Mouse (Mus musculus) lung, embryonic 15.5 days (tissue): ENCODE results near the gene Ddx11. TPM values are rescaled to one million over a fixed set of nuclear protein-coding genes. Genes with fewer than 3 reads are reported as not detected.
A peak's percentile ranks its signal among the peaks of the same experiment; 100 is the strongest.
"Not testable (repeated sequence)": the region's sequence is repeated elsewhere in the genome, so short reads cannot be mapped to it uniquely, and the experiment has no call there.

Experiments used
- ATAC-seq: fragments of 200-750 bp; cut with Nextera tagmentation; 2 replicates; pipeline ENCODE4 v1.8.0; 2017; ENCODE audit warnings: moderate number of reproducible peaks, borderline replicate concordance; ENCODE audit not compliant: low FRiP score, low TSS enrichment; ENCODE audit errors: extremely low read depth
- H3K27ac ChIP-seq: fragments of 300-500 bp; sonication (generic); 2 replicates; pipeline ENCODE4 v1.5.1; 2015; ENCODE audit warnings: moderate library complexity, mild to moderate bottlenecking, inconsistent platforms
- H3K27me3 ChIP-seq: fragments of 300-500 bp; sonication (generic); 2 replicates; pipeline ENCODE4 v1.6.1; 2015; ENCODE audit warnings: inconsistent platforms
- H3K36me3 ChIP-seq: fragments of 300-500 bp; sonication (generic); 2 replicates; pipeline ENCODE4 v1.6.1; 2015; ENCODE audit warnings: inconsistent platforms
- H3K4me1 ChIP-seq: fragments of 300-500 bp; sonication (generic); 2 replicates; pipeline ENCODE4 v1.6.1; 2015; ENCODE audit warnings: inconsistent platforms
- H3K4me2 ChIP-seq: fragments of 300-500 bp; sonication (generic); 2 replicates; pipeline ENCODE4 v1.6.1; 2015; ENCODE audit warnings: inconsistent platforms, mild to moderate bottlenecking, moderate library complexity
- H3K4me3 ChIP-seq: fragments of 300-500 bp; sonication (generic); 2 replicates; pipeline ENCODE4 v1.5.1; 2015; ENCODE audit warnings: mild to moderate bottlenecking, inconsistent platforms
- H3K9ac ChIP-seq: fragments of 300-500 bp; sonication (generic); 2 replicates; pipeline ENCODE4 v1.6.1; 2015; ENCODE audit warnings: inconsistent platforms
- H3K9me3 ChIP-seq: fragments of 300-500 bp; sonication (generic); 2 replicates; pipeline ENCODE4 v1.6.1; 2016; ENCODE audit warnings: inconsistent platforms
- WGBS: fragments of 180-500 bp; shearing (Covaris S2); methylation state at CpG from one replicate; pipeline ENCODE4 v1.1.7; 2015; 5-methylcytosine and 5-hydroxymethylcytosine counted together
- polyA plus RNA-seq: library from polyadenylated mRNA; unstranded; fragments of >200 nt; fragmentation: Nextera tagmentation; extraction: Ambion mirVana; gene quantifications from 2 replicates; pipeline ENCODE4 v1.2.1, GENCODE M21; 2015

Gene Ddx11
- polyA plus RNA-seq, 1 experiment from 2014 or later, result 28.7 TPM

- H3K27me3 ChIP-seq, result no peaks in the 10 kb centered on the region
- peak overlapping the region; percentile 96 for H3K27ac ChIP-seq
- H3K9me3 ChIP-seq, result no peaks in the 10 kb centered on the region
- H3K9ac ChIP-seq, result peak overlapping the region; percentile 79
- peak overlapping the region; percentile 85 for H3K4me3 ChIP-seq
- H3K36me3 ChIP-seq, result peaks cover 30% of the 10 kb centered on the region
- WGBS, result 1% methylated on average over 20 of the region's 20 CpGs
- ATAC-seq, result peak; percentile 5; the same call in 1 of the 2 replicates
- H3K4me2 ChIP-seq, result peak overlapping the region; percentile 70
- H3K4me1 ChIP-seq, result peaks cover 15% of the 10 kb centered on the region
Observed at GRCm38 (mm10) chr17:66123816-66124610, 693 bp downstream of the Ddx11 start.

GRCm38 (mm10) chr17:66125211-66125610 is 1.9 kb downstream of the Ddx11 start:
- H3K27ac ChIP-seq, result no peak overlapping the region
- 68% methylated on average over 5 of the region's 5 CpGs for whole genome bisulfite sequencing
- peaks cover 31% of the 10 kb centered on the region for H3K36me3 ChIP-seq
- no peaks in the 10 kb centered on the region for H3K9me3 ChIP-seq
- H3K4me1 ChIP-seq, result peaks cover 15% of the 10 kb centered on the region
- no peak for ATAC-seq
- no peaks in the 10 kb centered on the region for H3K27me3 ChIP-seq
- peak overlapping the region; percentile 70 for H3K4me2 ChIP-seq
- 0 out of 2 replicates have a peak overlapping the region, but pooled peaks have one; percentile 85 for H3K4me3 ChIP-seq
- H3K9ac ChIP-seq, result no peak overlapping the region

GRCm38 (mm10) chr17:66130371-66130770 is 7.1 kb downstream of the Ddx11 start:
- H3K4me3 ChIP-seq, result no peak overlapping the region
- H3K9ac ChIP-seq, result no peak overlapping the region
- no peaks in the 10 kb centered on the region for H3K27me3 ChIP-seq
- peaks cover 77% of the 10 kb centered on the region for H3K36me3 ChIP-seq
- no peak overlapping the region for H3K4me2 ChIP-seq
- 85% methylated on average over 9 of the region's 9 CpGs for WGBS
- peaks cover 2% of the 10 kb centered on the region for H3K4me1 ChIP-seq
- no peak for ATAC-seq
- H3K9me3 ChIP-seq, result no peaks in the 10 kb centered on the region
- no peak overlapping the region for H3K27ac ChIP-seq

GRCm38 (mm10) chr17:66131212-66131611 is 7.9 kb downstream of the Ddx11 start:
- ATAC-seq, result 0 out of 2 replicates have a peak, but pooled peaks have one; percentile 8
- Histone ChIP-seq H3K9ac (no peak overlapping the region), H3K4me2 (no peak overlapping the region), H3K36me3 (peaks cover 85% of the 10 kb centered on the region), H3K4me1 (no peaks in the 10 kb centered on the region), H3K4me3 (no peak overlapping the region), H3K27me3 (no peaks in the 10 kb centered on the region), H3K27ac (no peak overlapping the region), H3K9me3 (no peaks in the 10 kb centered on the region)
- WGBS, result 96% methylated on average over 4 of the region's 4 CpGs

GRCm38 (mm10) chr17:66152706-66153662 is 29.7 kb downstream of the Ddx11 start:
- not testable (repeated sequence) for H3K27me3 ChIP-seq, H3K4me2 ChIP-seq, H3K9ac ChIP-seq, H3K4me3 ChIP-seq, H3K9me3 ChIP-seq, H3K27ac ChIP-seq, H3K4me1 ChIP-seq
- ATAC-seq, result peak; percentile 75; the same call in 1 of the 2 replicates
- WGBS, result 60% methylated on average over 6 of the region's 8 CpGs
- H3K36me3 ChIP-seq, result peaks cover 43% of the 10 kb centered on the region

GRCm38 (mm10) chr17:66153735-66154423 is 30.6 kb downstream of the Ddx11 start:
- not testable (repeated sequence) for H3K4me2 ChIP-seq, H3K27me3 ChIP-seq, H3K9ac ChIP-seq, H3K27ac ChIP-seq, H3K4me1 ChIP-seq, H3K9me3 ChIP-seq, H3K4me3 ChIP-seq, ATAC-seq
- peaks cover 34% of the 10 kb centered on the region for H3K36me3 ChIP-seq
- 95% methylated on average over 4 of the region's 4 CpGs for WGBS

- 67% methylated on average over 2 of the region's 2 CpGs for WGBS
- H3K4me1 ChIP-seq, result no peaks in the 10 kb centered on the region
Observed at GRCm38 (mm10) chr17:66154876-66155275, 31.6 kb downstream of the Ddx11 start.

GRCm38 (mm10) chr17:66158271-66158670 is 35.0 kb downstream of the Ddx11 start:
- Histone ChIP-seq H3K9ac (no peak overlapping the region), H3K4me2 (no peak overlapping the region), H3K27ac (no peak overlapping the region), H3K36me3 (no peaks in the 10 kb centered on the region), H3K27me3 (no peaks in the 10 kb centered on the region), H3K9me3 (no peaks in the 10 kb centered on the region), H3K4me1 (no peaks in the 10 kb centered on the region), H3K4me3 (no peak overlapping the region)
- no peak for ATAC-seq
- WGBS, result 91% methylated on average over 5 of the region's 5 CpGs

More at GRCm38 (mm10) chr17:66154876-66155275, 31.6 kb downstream of the Ddx11 start:
- peaks cover 25% of the 10 kb centered on the region for H3K36me3 ChIP-seq
- H3K4me2 ChIP-seq, result no peak overlapping the region
- no peaks in the 10 kb centered on the region for H3K27me3 ChIP-seq
- ATAC-seq, result no peak
- H3K9ac ChIP-seq, result no peak overlapping the region
- no peak overlapping the region for H3K27ac ChIP-seq
- H3K9me3 ChIP-seq, result no peaks in the 10 kb centered on the region
- H3K4me3 ChIP-seq, result no peak overlapping the region

- WGBS, result 92% methylated on average over 5 of the region's 5 CpGs
- H3K4me1 ChIP-seq, ATAC-seq, H3K4me3 ChIP-seq, H3K9ac ChIP-seq, H3K9me3 ChIP-seq, H3K27ac ChIP-seq, H3K27me3 ChIP-seq, H3K4me2 ChIP-seq, H3K36me3 ChIP-seq: not testable (repeated sequence)
Observed at GRCm38 (mm10) chr17:66167141-66167540, 43.8 kb downstream of the Ddx11 start.

GRCm38 (mm10) chr17:66170971-66171370 is 47.7 kb downstream of the Ddx11 start:
- H3K27me3 ChIP-seq, H3K4me2 ChIP-seq, H3K9ac ChIP-seq, H3K27ac ChIP-seq, H3K9me3 ChIP-seq, H3K4me1 ChIP-seq, H3K36me3 ChIP-seq, ATAC-seq, H3K4me3 ChIP-seq: not testable (repeated sequence)
- WGBS, result 91% methylated on average over 15 of the region's 15 CpGs

- Histone ChIP-seq H3K4me2 (no peak overlapping the region), H3K4me1 (no peaks in the 10 kb centered on the region), H3K27ac (no peak overlapping the region), H3K36me3 (no peaks in the 10 kb centered on the region), H3K9ac (no peak overlapping the region), H3K27me3 (no peaks in the 10 kb centered on the region), H3K9me3 (no peaks in the 10 kb centered on the region), H3K4me3 (no peak overlapping the region)
- no peak for ATAC-seq
- WGBS, result 77% methylated on average over 8 of the region's 8 CpGs
Observed at GRCm38 (mm10) chr17:66190577-66190976, 67.3 kb downstream of the Ddx11 start.
